Mouse (Mus musculus) G1E (cell line): ENCODE data around the gene Sh3yl1. TPM values are rescaled to one million over a fixed set of nuclear protein-coding genes. Genes with fewer than 3 reads are reported as not detected.
A peak's percentile ranks its signal among the peaks of the same experiment; 100 is the strongest.

Source experiments
- ATAC-seq: 2 replicates; pipeline ENCODE4 v1.8.0; 2016; ENCODE audit warnings: mild to moderate bottlenecking; ENCODE audit not compliant: insufficient number of reproducible peaks, poor library complexity, low FRiP score, severe bottlenecking; ENCODE audit errors: extremely low read depth
- DNase-seq: peaks from one replicate; pipeline ENCODE4 v3.0.0; 2012; ENCODE audit warnings: low spot score
- H3K27me3 ChIP-seq: 2 replicates; pipeline ENCODE4 v1.6.1; 2012; ENCODE audit warnings: mild to moderate bottlenecking, low read length, inconsistent platforms; ENCODE audit not compliant: insufficient read depth
- H3K36me3 ChIP-seq: replicated peaks from 2 replicates; pipeline ENCODE3; 2012; ENCODE audit warnings: mild to moderate bottlenecking, inconsistent platforms
- H3K4me1 ChIP-seq: 2 replicates; pipeline ENCODE4 v1.6.1; 2012; ENCODE audit warnings: low read depth, low read length, inconsistent platforms, mixed read lengths; ENCODE audit not compliant: insufficient read depth
- H3K4me3 ChIP-seq: 2 replicates; pipeline ENCODE4 v1.5.1; 2012; ENCODE audit warnings: low read depth, mild to moderate bottlenecking, inconsistent platforms, low read length, moderate library complexity, mixed read lengths
- H3K9me3 ChIP-seq: replicated peaks from 2 replicates; pipeline ENCODE4 v1.6.1; 2012; ENCODE audit warnings: inconsistent platforms
- CTCF ChIP-seq: IDR thresholded peaks from 2 replicates; pipeline ENCODE4 v1.5.1; 2012; ENCODE audit warnings: low read depth, low read length, inconsistent platforms, mixed read lengths
- GATA1 ChIP-seq: IDR thresholded peaks from 2 replicates; pipeline ENCODE4 v1.6.1; 2012; ENCODE audit warnings: borderline replicate concordance, low read length, inconsistent platforms, mixed read lengths
- GATA2 ChIP-seq: IDR thresholded peaks from 2 replicates; pipeline ENCODE4 v1.6.1; 2012; ENCODE audit warnings: low read depth, low read length, inconsistent platforms, borderline replicate concordance
- POLR2AphosphoS5 ChIP-seq: IDR thresholded peaks from 2 replicates; pipeline ENCODE4 v1.6.1; 2012; ENCODE audit warnings: low read depth, low read length, inconsistent platforms; ENCODE audit not compliant: insufficient replicate concordance
- TAL1 ChIP-seq: conservative IDR thresholded peaks from 2 replicates; pipeline ENCODE4 v1.6.1; 2012; ENCODE audit warnings: low read depth, low read length, inconsistent platforms, mixed read lengths
- polyA plus RNA-seq: library from polyadenylated mRNA; stranded (reverse); fragments of >175 nt; gene quantifications from 2 replicates; pipeline ENCODE4 v1.2.3, GENCODE M21; 2012
- total RNA-seq, 2 experiments: library from RNA; stranded (forward) in 1 of 2; stranded (reverse) in 1 of 2; fragments of 200-1000 nt in 1 of 2; fragments of >200 nt in 1 of 2; fragmentation: Nextera tagmentation in 1 of 2; gene quantifications; 2 replicates each; pipeline ENCODE4 v1.2.3; 2014 to 2017

Gene Sh3yl1
- total RNA-seq (2014; fragmentation: Nextera tagmentation) (2.8 and 3.9 TPM in 2 replicates), total RNA-seq (2017) (3.1 and 3.7 TPM in 2 replicates), polyA plus RNA-seq (0.76 and 0.97 TPM in 2 replicates)

GRCm38 (mm10) chr12:30911261-30912047 lies at the start of gene Sh3yl1, which contains the start of gene Acp1:
Gene Sh3yl1, plus strand, starts transcription at chr12:30911668.
Gene Acp1, minus strand, starts transcription at chr12:30911589.
- peaks cover 35% of the 10 kb centered on the region for H3K4me1 ChIP-seq
- peaks cover 22% of the 10 kb centered on the region for H3K36me3 ChIP-seq

GRCm38 (mm10) chr12:30864347-30864746 lies 47.1 kb upstream of the Sh3yl1 start:
- no peak for DNase-seq
- no peaks in the 10 kb centered on the region for H3K27me3 ChIP-seq
- H3K4me1 ChIP-seq = no peaks in the 10 kb centered on the region
- no peak overlapping the region for H3K4me3 ChIP-seq
- TF ChIP-seq GATA1 (no peak), GATA2 (no peak), POLR2AphosphoS5 (no peak), TAL1 (no peak), CTCF (no peak)
- ATAC-seq = no peak
- no peaks in the 10 kb centered on the region for H3K36me3 ChIP-seq
- H3K9me3 ChIP-seq = no peaks in the 10 kb centered on the region

More at GRCm38 (mm10) chr12:30911261-30912047, at the start of gene Sh3yl1, which contains the start of gene Acp1:
- Histone ChIP-seq H3K27me3 (peaks cover 13% of the 10 kb centered on the region), H3K4me3 (peak within 1 kb of the TSS; percentile 81), H3K9me3 (no peaks in the 10 kb centered on the region)
- peak; percentile 93 for ATAC-seq
- DNase-seq = peak; percentile 92
- TF ChIP-seq GATA2 = no peak
- TF ChIP-seq CTCF = no peak
- no peak for TF ChIP-seq GATA1
- TF ChIP-seq POLR2AphosphoS5 = no peak
- no peak for TF ChIP-seq TAL1

GRCm38 (mm10) chr12:30865781-30866180 lies 45.7 kb upstream of the Sh3yl1 start:
- Histone ChIP-seq H3K9me3 (no peaks in the 10 kb centered on the region), H3K36me3 (no peaks in the 10 kb centered on the region), H3K4me3 (no peak overlapping the region), H3K27me3 (no peaks in the 10 kb centered on the region), H3K4me1 (no peaks in the 10 kb centered on the region)
- TF ChIP-seq TAL1 = no peak
- no peak for TF ChIP-seq GATA1
- TF ChIP-seq GATA2 = no peak
- no peak for TF ChIP-seq POLR2AphosphoS5
- no peak for TF ChIP-seq CTCF
- ATAC-seq (no peak), DNase-seq (no peak)

GRCm38 (mm10) chr12:30879447-30879846 lies 32.0 kb upstream of the Sh3yl1 start:
- TF ChIP-seq TAL1 (no peak), GATA2 (no peak), POLR2AphosphoS5 (no peak), GATA1 (no peak), CTCF (no peak)
- peaks cover 3% of the 10 kb centered on the region for H3K9me3 ChIP-seq
- DNase-seq (no peak), ATAC-seq (no peak)
- H3K27me3 ChIP-seq = peaks cover 17% of the 10 kb centered on the region; the same call in 1 of the 2 replicates
- no peaks in the 10 kb centered on the region for H3K36me3 ChIP-seq
- H3K4me3 ChIP-seq = no peak overlapping the region
- H3K4me1 ChIP-seq = no peaks in the 10 kb centered on the region

GRCm38 (mm10) chr12:30883592-30883985 lies 27.9 kb upstream of the Sh3yl1 start:
- ATAC-seq = no peak
- H3K9me3 ChIP-seq = peaks cover 6% of the 10 kb centered on the region
- no peaks in the 10 kb centered on the region for H3K36me3 ChIP-seq
- DNase-seq = no peak
- TF ChIP-seq GATA1 = no peak
- no peak for TF ChIP-seq CTCF
- TF ChIP-seq POLR2AphosphoS5 = no peak
- TF ChIP-seq GATA2 = no peak
- no peak for TF ChIP-seq TAL1
- H3K4me3 ChIP-seq = no peak overlapping the region
- no peaks in the 10 kb centered on the region for H3K4me1 ChIP-seq
- H3K27me3 ChIP-seq = peaks cover 17% of the 10 kb centered on the region; the same call in 1 of the 2 replicates

- Histone ChIP-seq H3K36me3 (no peaks in the 10 kb centered on the region), H3K9me3 (peaks cover 6% of the 10 kb centered on the region), H3K4me3 (no peak within 1 kb of the TSS), H3K4me1 (no peaks in the 10 kb centered on the region), H3K27me3 (peaks cover 17% of the 10 kb centered on the region; the same call in 1 of the 2 replicates)
- DNase-seq (no peak), ATAC-seq (no peak)
- TF ChIP-seq POLR2AphosphoS5 (no peak), GATA2 (no peak), CTCF (no peak), TAL1 (no peak), GATA1 (no peak)
Measured at GRCm38 (mm10) chr12:30883986-30884621, 27.4 kb upstream of the Sh3yl1 start, which contains the start of gene Alkal2. Gene Alkal2, plus strand, starts transcription at chr12:30884322.
